ENCODE assay signal across 18 mouse cellular contexts in the genomic region with DNA sequence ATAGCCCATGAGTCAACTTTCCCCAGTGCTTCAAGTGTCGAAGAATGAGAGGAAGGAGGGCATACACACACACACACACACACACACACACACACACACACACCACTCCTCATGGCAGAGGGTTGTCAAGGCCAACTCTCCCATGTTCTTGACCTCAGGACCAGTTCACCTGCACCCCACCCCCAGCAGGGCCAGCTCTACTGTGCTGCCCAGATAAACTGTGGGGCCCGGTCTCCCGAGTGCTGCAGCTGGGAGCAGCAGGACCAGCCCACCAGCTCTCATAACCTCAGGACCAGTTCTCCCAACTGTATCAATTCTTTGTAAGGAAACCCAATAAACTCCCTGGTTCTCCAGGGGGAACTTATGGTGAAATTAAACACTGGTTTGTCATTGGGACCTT. TPM values are rescaled to one million over a fixed set of nuclear protein-coding genes. Genes with fewer than 3 reads are reported as not detected.
DNase-seq lines count a peak whose midpoint lies in the region; ATAC-seq and TF ChIP-seq lines count a peak whose summit lies in the region.
"Had no signal": no experiment of that assay in that cellular context is flagged by ENCODE, and none has a peak within 500 bp of the region (broad histone marks: within the 10 kb centered on the region; RNA-seq: fewer than 3 reads in every experiment).

No protein-coding gene starts in this region.

- peak; percentile 78 for DNase-seq in heart, embryonic 10.5 days (ENCODE audit: low spot score)
- DNase-seq in heart, adult 8-10 months (ENCODE audit: low spot score): no peak
- no peak for DNase-seq in G1E (ENCODE audit: low spot score)
- DNase-seq: adrenal gland, adult 2 months; adrenal gland, postnatal 25 days; cerebellum, adult 2 months; cerebellum, postnatal 10 days; gastrocnemius, postnatal 36 days; heart, adult 18-20 months; heart, postnatal 10 days had no signal

- 73% methylated on average over 3 of the region's 3 CpGs for WGBS in heart, embryonic 10.5 days
- 36% methylated on average over 3 of the region's 3 CpGs for WGBS in liver, embryonic 12.5 days (ENCODE audit: insufficient replicate concordance)
- WGBS in liver, embryonic 16.5 days (ENCODE audit: insufficient replicate concordance): 30% methylated on average over 3 of the region's 3 CpGs

- peak overlapping the region; percentile 50; the same call in 1 of the 2 replicates for H3K27ac ChIP-seq in heart, embryonic 10.5 days
- H3K27ac ChIP-seq in liver, embryonic 12.5 days: peak overlapping the region; percentile 74
- H3K27ac ChIP-seq in liver, embryonic 16.5 days (ENCODE audit: low read length): no peak overlapping the region
- H3K27ac ChIP-seq: embryonic facial prominence, embryonic 10.5 days; forebrain, embryonic 15.5 days; hindbrain, embryonic 13.5 days; hindbrain, postnatal 0 days had no signal

- no peak for ATAC-seq in G1E (ENCODE audit: extremely low read depth, insufficient number of reproducible peaks, low FRiP score, poor library complexity, severe bottlenecking)
- peak; percentile 80 for ATAC-seq in liver, embryonic 12.5 days
- peak; percentile 71 for ATAC-seq in liver, embryonic 16.5 days (ENCODE audit: low read depth)
- no peak for ATAC-seq in megakaryocyte, adult 5-6 weeks (ENCODE audit: poor library complexity, severe bottlenecking)
- ATAC-seq: forebrain, embryonic 15.5 days; hindbrain, postnatal 0 days had no signal

- H3K9me3 ChIP-seq in heart, embryonic 10.5 days: no peaks in the 10 kb centered on the region
- peaks cover 3% of the 10 kb centered on the region for H3K9me3 ChIP-seq in G1E (replicated peaks)
- H3K9me3 ChIP-seq in liver, embryonic 12.5 days (replicated peaks): no peaks in the 10 kb centered on the region
- H3K9me3 ChIP-seq in liver, embryonic 16.5 days (replicated peaks; ENCODE audit: control insufficient read depth, low read length): no peaks in the 10 kb centered on the region
- H3K9me3 ChIP-seq: embryonic facial prominence, embryonic 10.5 days; forebrain, embryonic 15.5 days; hindbrain, embryonic 13.5 days had no signal

- peak overlapping the region; percentile 38 for H3K4me2 ChIP-seq in liver, embryonic 12.5 days
- H3K4me2 ChIP-seq in liver, embryonic 16.5 days (ENCODE audit: low read depth, low read length): peak overlapping the region; percentile 37; the same call in 1 of the 2 replicates
- H3K4me2 ChIP-seq: forebrain, embryonic 15.5 days; hindbrain, embryonic 13.5 days had no signal

- no peak overlapping the region for H3K4me3 ChIP-seq in heart, embryonic 10.5 days
- H3K4me3 ChIP-seq in G1E (ENCODE audit: low read depth, low read length): peak overlapping the region; percentile 39; the same call in 1 of the 2 replicates
- H3K4me3 ChIP-seq in liver, embryonic 12.5 days: no peak overlapping the region; the same call in 1 of the 2 replicates
- no peak overlapping the region for H3K4me3 ChIP-seq in liver, embryonic 16.5 days (ENCODE audit: low read depth, low read length)
- H3K4me3 ChIP-seq: embryonic facial prominence, embryonic 10.5 days; forebrain, embryonic 15.5 days; hindbrain, embryonic 13.5 days had no signal

- no peak for TF ChIP-seq CTCF in G1E (IDR thresholded peaks at IDR 0.05; ENCODE audit: low read depth, low read length)

- peak overlapping the region; percentile 49 for H3K9ac ChIP-seq in liver, embryonic 12.5 days
- H3K9ac ChIP-seq in liver, embryonic 16.5 days (ENCODE audit: low read depth, low read length): 0 out of 2 replicates have a peak overlapping the region, but pooled peaks have one; percentile 27
- H3K9ac ChIP-seq: forebrain, embryonic 15.5 days; hindbrain, embryonic 13.5 days had no signal

- no peaks in the 10 kb centered on the region for H3K27me3 ChIP-seq in heart, embryonic 10.5 days (ENCODE audit: insufficient read depth, poor library complexity, severe bottlenecking)
- no peaks in the 10 kb centered on the region for H3K27me3 ChIP-seq in G1E (ENCODE audit: insufficient read depth, low read length)
- no peaks in the 10 kb centered on the region for H3K27me3 ChIP-seq in liver, embryonic 12.5 days (replicated peaks)
- no peaks in the 10 kb centered on the region for H3K27me3 ChIP-seq in liver, embryonic 16.5 days (ENCODE audit: control insufficient read depth, insufficient read depth, low read depth, low read length)
- H3K27me3 ChIP-seq: CH12.LX; forebrain, embryonic 15.5 days; hindbrain, embryonic 13.5 days had no signal

- H3K4me1 ChIP-seq in heart, embryonic 10.5 days: peaks cover 3% of the 10 kb centered on the region; the same call in 1 of the 2 replicates
- peaks cover 74% of the 10 kb centered on the region for H3K4me1 ChIP-seq in G1E (ENCODE audit: insufficient read depth, low read depth, low read length)
- peaks cover 75% of the 10 kb centered on the region for H3K4me1 ChIP-seq in liver, embryonic 12.5 days
- peaks cover 51% of the 10 kb centered on the region for H3K4me1 ChIP-seq in liver, embryonic 16.5 days (ENCODE audit: control insufficient read depth, low read depth, low read length)
- H3K4me1 ChIP-seq: forebrain, embryonic 15.5 days; hindbrain, embryonic 13.5 days had no signal

- H3K36me3 ChIP-seq in heart, embryonic 10.5 days: no peaks in the 10 kb centered on the region
- H3K36me3 ChIP-seq in G1E (replicated peaks): no peaks in the 10 kb centered on the region
- H3K36me3 ChIP-seq in liver, embryonic 12.5 days: no peaks in the 10 kb centered on the region
- H3K36me3 ChIP-seq in liver, embryonic 16.5 days (ENCODE audit: control insufficient read depth, insufficient read depth): no peaks in the 10 kb centered on the region
- H3K36me3 ChIP-seq: embryonic facial prominence, embryonic 10.5 days; forebrain, embryonic 15.5 days; hindbrain, embryonic 13.5 days had no signal

RNA-seq across cellular contexts. Expression of gene Nsmce1, which starts 28.3 kb away (rescaled TPM):
- 122 and 123 TPM in 2 replicates for polyA plus RNA-seq in heart, embryonic 10.5 days (2016; fragmentation: Nextera tagmentation; extraction: Ambion mirVana)
- total RNA-seq in heart, adult 8-10 months (2022): 10 to 100 TPM; 28.9 to 33.1 (median 31.3) TPM
- total RNA-seq in G1E (2014; fragmentation: Nextera tagmentation) (44.0 and 59.3 TPM in 2 replicates), G1E (2017) (97.3 and 102 TPM in 2 replicates)
- 11.5 and 13.0 TPM in 2 replicates for polyA plus RNA-seq in G1E (2012)
- 97.0 and 97.7 TPM in 2 replicates for polyA plus RNA-seq in liver, embryonic 12.5 days (2016; fragmentation: Nextera tagmentation; extraction: Ambion mirVana)
- 64.6 and 70.3 TPM in 2 replicates for polyA plus RNA-seq in liver, embryonic 16.5 days (2015; fragmentation: Nextera tagmentation; extraction: Ambion mirVana)
- total RNA-seq in megakaryocyte, adult 5-6 weeks (2015): 62.5 and 74.2 TPM in 2 replicates
- total RNA-seq in megakaryocyte, adult 5-6 weeks (2017): 73.6 and 73.8 TPM in 2 replicates

RNA-seq across cellular contexts. Expression of gene Il4ra, which starts 32.2 kb away (rescaled TPM):
- 2.2 and 3.4 TPM in 2 replicates for polyA plus RNA-seq in heart, embryonic 10.5 days (2016; fragmentation: Nextera tagmentation; extraction: Ambion mirVana)
- total RNA-seq in heart, adult 8-10 months (2022): 10 to 100 TPM; 11.1 to 16.8 (median 13.5) TPM
- total RNA-seq in G1E (2014; fragmentation: Nextera tagmentation) (21.1 and 23.5 TPM in 2 replicates), G1E (2017) (35.8 and 38.4 TPM in 2 replicates)
- polyA plus RNA-seq in G1E (2012): 25.9 and 27.8 TPM in 2 replicates
- 4.1 and 5.2 TPM in 2 replicates for polyA plus RNA-seq in liver, embryonic 12.5 days (2016; fragmentation: Nextera tagmentation; extraction: Ambion mirVana)
- polyA plus RNA-seq in liver, embryonic 16.5 days (2015; fragmentation: Nextera tagmentation; extraction: Ambion mirVana): 6.2 and 6.9 TPM in 2 replicates
- total RNA-seq in megakaryocyte, adult 5-6 weeks (2015): 11.9 and 15.9 TPM in 2 replicates
- total RNA-seq in megakaryocyte, adult 5-6 weeks (2017): 29.8 and 31.7 TPM in 2 replicates

Comparison
In these comparisons a context has a peak if more than half of its experiments do, and no peak if none do; other contexts are left out.
1. ATAC-seq: peak in liver, embryonic 12.5 days (single experiment) and liver, embryonic 16.5 days (single experiment); none in G1E (single experiment) and megakaryocyte, adult 5-6 weeks (single experiment).